Mouse (Mus musculus): Measurements from ENCODE around the gene Ppp5c. TPM values are rescaled to one million over a fixed set of nuclear protein-coding genes. Genes with fewer than 3 reads are reported as not detected.

The Ppp5c gene
- total and polyA plus RNA-seq, 3 experiments = 125 to 223 (median 128) TPM

- in situ Hi-C loops (cut with MboI; ENCODE audit: low pct_ligation_motif_present, low pct_unique_long_range_greater_than_20kb, low sequenced_read_pairs) = no loop called here
- no peak for DNase-seq (ENCODE audit: extremely low read depth)
Observed at GRCm38 (mm10) chr7:16959539-16960187, 68.1 kb downstream of the Ppp5c start, which contains the start of gene Pnmal1. Gene Pnmal1 (plus strand): TSS chr7:16959679.

GRCm38 (mm10) chr7:16956410-16957265 is 71.1 kb downstream of the Ppp5c start:
- dilution Hi-C loops (cut with MboI; ENCODE audit: extremely low pct_ligation_motif_present, extremely low pct_unique_long_range_greater_than_20kb, low sequenced_read_pairs) = no loop called here
- Histone ChIP-seq H3K36me3 (replicated peaks in 1 of 2; ENCODE audit: control insufficient read depth in 1 of 2, insufficient read depth in 1 of 2, low read length in 1 of 2) (no peaks in the 10 kb centered on the region), H3K4me2 (ENCODE audit: insufficient read depth, low read depth, poor library complexity, severe bottlenecking) (no peak overlapping the region), H3K27me3 (replicated peaks) (peaks cover 2% of the 10 kb centered on the region), H3K79me2 (replicated peaks; ENCODE audit: control insufficient read depth, extremely low read depth, insufficient read depth, poor library complexity, severe bottlenecking) (no peaks in the 10 kb centered on the region), H3K4me3 (replicated peaks in 1 of 3; ENCODE audit: low read depth in 2 of 3, low read length in 2 of 3, poor library complexity in 1 of 3) (no peak overlapping the region), H3K27ac (ENCODE audit: insufficient read depth, low read depth) (no peak overlapping the region), H3K9me3 (replicated peaks; ENCODE audit: low read length) (no peaks in the 10 kb centered on the region), H3K4me1 (ENCODE audit: control insufficient read depth in 1 of 2, insufficient read depth in 2 of 2) (peaks cover 0 to 4% of the 10 kb centered on the region in 2 experiments; a peak in 2 of 4 replicates), H3K9ac (ENCODE audit: insufficient read depth, low read depth) (no peak overlapping the region)
- in situ Hi-C loops (cut with MboI; ENCODE audit: low pct_ligation_motif_present, low pct_unique_long_range_greater_than_20kb, low sequenced_read_pairs) = no loop called here
- TF ChIP-seq MXI1 (IDR thresholded peaks at IDR 0.05; ENCODE audit: low read depth, low read length) = 0 out of 2 replicates have a peak, but pooled peaks have one; percentile 38
- TF ChIP-seq RAD21 (IDR thresholded peaks at IDR 0.05; ENCODE audit: low read depth, low read length) = no peak
- DNase-seq (ENCODE audit: extremely low read depth) = no peak

More at GRCm38 (mm10) chr7:16959539-16960187, 68.1 kb downstream of the Ppp5c start, which contains the start of gene Pnmal1:
- dilution Hi-C loops (cut with MboI; ENCODE audit: extremely low pct_ligation_motif_present, extremely low pct_unique_long_range_greater_than_20kb, low sequenced_read_pairs) = no loop called here
- Histone ChIP-seq H3K36me3 (replicated peaks in 1 of 2; ENCODE audit: control insufficient read depth in 1 of 2, insufficient read depth in 1 of 2, low read length in 1 of 2) (no peaks in the 10 kb centered on the region), H3K4me1 (ENCODE audit: control insufficient read depth in 1 of 2, insufficient read depth in 2 of 2) (peaks cover 0 to 7% of the 10 kb centered on the region in 2 experiments; a peak in 2 of 4 replicates), H3K27me3 (replicated peaks) (peaks cover 2% of the 10 kb centered on the region), H3K79me2 (replicated peaks; ENCODE audit: control insufficient read depth, extremely low read depth, insufficient read depth, poor library complexity, severe bottlenecking) (no peaks in the 10 kb centered on the region), H3K4me2 (ENCODE audit: insufficient read depth, low read depth, poor library complexity, severe bottlenecking) (no peak within 1 kb of the TSS), H3K4me3 (replicated peaks in 1 of 3; ENCODE audit: low read depth in 2 of 3, low read length in 2 of 3, poor library complexity in 1 of 3) (no peak within 1 kb of the TSS), H3K9ac (ENCODE audit: insufficient read depth, low read depth) (no peak within 1 kb of the TSS), H3K27ac (ENCODE audit: insufficient read depth, low read depth) (no peak within 1 kb of the TSS), H3K9me3 (replicated peaks; ENCODE audit: low read length) (no peaks in the 10 kb centered on the region)
- TF ChIP-seq PAX5 (IDR thresholded peaks at IDR 0.05; ENCODE audit: low read length) = no peak
- no peak for TF ChIP-seq TBP (conservative IDR thresholded peaks at IDR 0.05; ENCODE audit: low read depth, low read length)
- no peak for TF ChIP-seq USF1 (IDR thresholded peaks at IDR 0.05; ENCODE audit: low read depth, low read length)
- TF ChIP-seq MAFK (IDR thresholded peaks at IDR 0.05; ENCODE audit: insufficient replicate concordance, low read length) = no peak
- TF ChIP-seq USF2 (conservative IDR thresholded peaks at IDR 0.05; ENCODE audit: low read depth, low read length) = no peak
- TF ChIP-seq JUN (IDR thresholded peaks at IDR 0.05; ENCODE audit: insufficient read depth, low read depth, low read length) = no peak
- no peak for TF ChIP-seq BHLHE40 (IDR thresholded peaks at IDR 0.05; ENCODE audit: low read depth, low read length)
- TF ChIP-seq KAT2A (IDR thresholded peaks at IDR 0.05; ENCODE audit: insufficient replicate concordance, low read length) = no peak
- TF ChIP-seq NELFE (IDR thresholded peaks at IDR 0.05; ENCODE audit: low read depth, low read length) = no peak
- TF ChIP-seq RAD21 (IDR thresholded peaks at IDR 0.05; ENCODE audit: low read depth, low read length) = no peak
- no peak for TF ChIP-seq ZMIZ1 (IDR thresholded peaks at IDR 0.05; ENCODE audit: low read depth, low read length)
- TF ChIP-seq RCOR1 (conservative IDR thresholded peaks at IDR 0.05; ENCODE audit: low read depth, low read length) = no peak
- no peak for TF ChIP-seq ELF1 (IDR thresholded peaks at IDR 0.05; ENCODE audit: low read depth, low read length)
- TF ChIP-seq IRF4 (IDR thresholded peaks at IDR 0.05; ENCODE audit: low read depth, low read length) = no peak
- no peak for TF ChIP-seq SMC3 (IDR thresholded peaks at IDR 0.05; ENCODE audit: low read depth, low read length)
- TF ChIP-seq E2F4 (IDR thresholded peaks at IDR 0.05; ENCODE audit: insufficient replicate concordance, low read depth, low read length) = no peak
- no peak for TF ChIP-seq SIN3A (IDR thresholded peaks at IDR 0.05; ENCODE audit: low read length)
- TF ChIP-seq ETS1 (conservative IDR thresholded peaks at IDR 0.05; ENCODE audit: low read depth, low read length) = no peak
- no peak for TF ChIP-seq POLR2A (IDR thresholded peaks at IDR 0.05; ENCODE audit: low read depth, low read length)
- TF ChIP-seq HCFC1 (IDR thresholded peaks at IDR 0.05; ENCODE audit: low read depth, low read length) = no peak
